Mouse (Mus musculus): ENCODE results near the gene Gm15557. TPM values are rescaled to one million over a fixed set of nuclear protein-coding genes. Genes with fewer than 3 reads are reported as not detected.

Gene Gm15557
- polyA plus RNA-seq, 1 experiment from 2014 or later, result not detected

GRCm38 (mm10) chr2:155991863-155992321 is 51.4 kb downstream of the Gm15557 start:
- ATAC-seq (ENCODE audit: low read depth), result no peak
- no peak overlapping the region for H3K4me2 ChIP-seq
- H3K4me3 ChIP-seq, result no peak overlapping the region
- no peak overlapping the region for H3K9ac ChIP-seq
- H3K27me3 ChIP-seq, result no peaks in the 10 kb centered on the region
- WGBS, result 85% methylated on average over 14 of the region's 14 CpGs
- no peaks in the 10 kb centered on the region for H3K4me1 ChIP-seq (replicated peaks)
- H3K27ac ChIP-seq (replicated peaks), result no peak overlapping the region
- H3K9me3 ChIP-seq, result no peaks in the 10 kb centered on the region
- H3K36me3 ChIP-seq, result peaks cover 100% of the 10 kb centered on the region

Other genes starting within 250 kb of the Gm15557 start
- 164 and 166 TPM in 2 replicates for gene Trpc4ap, start 248.3 kb upstream of the Gm15557 start, polyA plus RNA-seq (2015; fragmentation: Nextera tagmentation; extraction: Ambion mirVana)
- gene Edem2, start 211.3 kb upstream of the Gm15557 start, polyA plus RNA-seq (2015; fragmentation: Nextera tagmentation; extraction: Ambion mirVana), result 38.9 and 40.3 TPM in 2 replicates
- gene Gm17581, start 204.9 kb upstream of the Gm15557 start, polyA plus RNA-seq (2015; fragmentation: Nextera tagmentation; extraction: Ambion mirVana), result not detected in 2 replicates
- 4.5 and 5.1 TPM in 2 replicates for gene Procr, start 189.6 kb upstream of the Gm15557 start, polyA plus RNA-seq (2015; fragmentation: Nextera tagmentation; extraction: Ambion mirVana)
- 11.7 and 12.2 TPM in 2 replicates for gene Mmp24, start 165.4 kb upstream of the Gm15557 start, polyA plus RNA-seq (2015; fragmentation: Nextera tagmentation; extraction: Ambion mirVana)
- gene BC029722, start 121.3 kb upstream of the Gm15557 start, polyA plus RNA-seq (2015; fragmentation: Nextera tagmentation; extraction: Ambion mirVana), result 24.1 and 28.7 TPM in 2 replicates
- 156 and 170 TPM in 2 replicates for gene Eif6, start 113.8 kb upstream of the Gm15557 start, polyA plus RNA-seq (2015; fragmentation: Nextera tagmentation; extraction: Ambion mirVana)
- 0.56 and 0.63 TPM in 2 replicates for gene Fam83c, start 105.9 kb upstream of the Gm15557 start, polyA plus RNA-seq (2015; fragmentation: Nextera tagmentation; extraction: Ambion mirVana)
- gene Uqcc1, start 10.4 kb upstream of the Gm15557 start, polyA plus RNA-seq (2015; fragmentation: Nextera tagmentation; extraction: Ambion mirVana), result 69.7 and 73.1 TPM in 2 replicates
- gene Gdf5, start 4.6 kb downstream of the Gm15557 start, polyA plus RNA-seq (2015; fragmentation: Nextera tagmentation; extraction: Ambion mirVana), result 1.3 and 2.1 TPM in 2 replicates
- gene Cep250, start 15.7 kb downstream of the Gm15557 start, polyA plus RNA-seq (2015; fragmentation: Nextera tagmentation; extraction: Ambion mirVana), result 13.6 and 18.6 TPM in 2 replicates
- 2.0 and 3.4 TPM in 2 replicates for gene 6430550D23Rik, start 67.2 kb downstream of the Gm15557 start, polyA plus RNA-seq (2015; fragmentation: Nextera tagmentation; extraction: Ambion mirVana)
- gene Ergic3, start 67.3 kb downstream of the Gm15557 start, polyA plus RNA-seq (2015; fragmentation: Nextera tagmentation; extraction: Ambion mirVana), result 341 and 372 TPM in 2 replicates
- gene Fer1l4, start 112.2 kb downstream of the Gm15557 start, polyA plus RNA-seq (2015; fragmentation: Nextera tagmentation; extraction: Ambion mirVana), result not detected in 2 replicates
- gene Spag4, start 124.4 kb downstream of the Gm15557 start, polyA plus RNA-seq (2015; fragmentation: Nextera tagmentation; extraction: Ambion mirVana), result 5.6 and 6.4 TPM in 2 replicates
- gene Cpne1, start 171.2 kb downstream of the Gm15557 start, polyA plus RNA-seq (2015; fragmentation: Nextera tagmentation; extraction: Ambion mirVana), result 33.4 and 34.0 TPM in 2 replicates
- gene Rbm12, start 171.2 kb downstream of the Gm15557 start, polyA plus RNA-seq (2015; fragmentation: Nextera tagmentation; extraction: Ambion mirVana), result 27.7 and 27.8 TPM in 2 replicates
- gene Gm28036, start 186.4 kb downstream of the Gm15557 start, polyA plus RNA-seq (2015; fragmentation: Nextera tagmentation; extraction: Ambion mirVana), result 21.4 and 26.1 TPM in 2 replicates
- 373 and 399 TPM in 2 replicates for gene Romo1, start 203.3 kb downstream of the Gm15557 start, polyA plus RNA-seq (2015; fragmentation: Nextera tagmentation; extraction: Ambion mirVana)
- gene Nfs1, start 203.5 kb downstream of the Gm15557 start, polyA plus RNA-seq (2015; fragmentation: Nextera tagmentation; extraction: Ambion mirVana), result 31.2 and 31.8 TPM in 2 replicates
- gene Rbm39, start 239.5 kb downstream of the Gm15557 start, polyA plus RNA-seq (2015; fragmentation: Nextera tagmentation; extraction: Ambion mirVana), result 509 and 512 TPM in 2 replicates

All from neural tube, embryonic 13.5 days (tissue).